Mouse (Mus musculus) erythroblast, embryonic 14.5 days (primary cell): ENCODE results near the gene Irf7.

ENCODE experiments used
- GATA1 ChIP-seq: IDR thresholded peaks from 2 replicates; pipeline ENCODE4 v1.6.1; 2012; ENCODE audit warnings: low read length, inconsistent platforms, mixed read lengths
- TAL1 ChIP-seq: IDR thresholded peaks from 3 replicates; pipeline ENCODE4 v1.6.1; 2012; ENCODE audit warnings: low read length, inconsistent platforms, mixed read lengths

DNA sequence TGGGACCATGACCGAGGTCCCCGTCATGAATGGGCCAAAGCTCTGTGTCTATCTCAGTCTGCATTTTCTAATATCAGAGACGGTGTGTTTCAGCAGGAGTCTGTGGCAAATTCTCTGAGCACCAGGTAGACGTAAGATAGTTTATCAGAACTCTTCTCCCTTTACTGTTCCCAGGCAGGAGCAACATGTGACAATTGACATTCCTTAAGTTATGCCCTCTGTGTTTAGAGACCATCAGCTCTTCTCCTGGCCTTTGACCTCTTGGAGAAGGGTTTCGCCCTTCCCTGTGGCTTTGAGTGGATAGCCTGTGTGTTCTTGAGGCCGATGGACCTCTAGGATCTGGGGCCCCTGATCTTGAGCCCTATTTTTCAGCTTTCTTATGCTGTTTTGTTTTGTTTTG is 36.6 kb downstream of the Irf7 start:
- no peak for TF ChIP-seq TAL1
- TF ChIP-seq GATA1: no peak
